Mouse (Mus musculus) thymus, adult 18-20 months (tissue): Measurements from ENCODE around the gene Cbln3.

Experiments used
- DNase-seq, 2 experiments: peaks; one replicate each; pipeline ENCODE4 v3.0.0; 2022; ENCODE audit warnings: mixed read lengths in 2 of 2

Cbln3 gene

DNA sequence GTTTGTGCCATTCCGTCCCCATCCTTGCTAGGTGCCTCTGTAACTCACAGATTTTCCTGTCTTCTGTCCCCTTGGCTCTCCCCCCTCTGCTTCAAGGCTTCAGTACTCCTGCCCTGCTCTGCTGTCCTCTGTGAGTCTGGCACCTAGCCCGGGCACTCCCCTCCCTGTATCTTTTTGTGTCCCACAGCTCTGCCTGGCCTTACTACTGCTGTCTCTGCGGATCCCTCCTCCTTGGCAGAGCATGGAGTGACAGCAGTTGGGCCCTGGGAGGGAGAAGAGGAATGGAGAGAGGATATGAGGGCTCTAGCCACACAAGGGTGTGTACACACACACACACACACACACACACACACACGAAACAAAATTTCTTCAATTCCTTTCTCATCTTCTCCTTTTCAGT is at the start of gene Cbln3:
TSS of gene Cbln3 (minus strand) at position 227 of the 400 bp plus-strand sequence.
- DNase-seq: no peak

DNA sequence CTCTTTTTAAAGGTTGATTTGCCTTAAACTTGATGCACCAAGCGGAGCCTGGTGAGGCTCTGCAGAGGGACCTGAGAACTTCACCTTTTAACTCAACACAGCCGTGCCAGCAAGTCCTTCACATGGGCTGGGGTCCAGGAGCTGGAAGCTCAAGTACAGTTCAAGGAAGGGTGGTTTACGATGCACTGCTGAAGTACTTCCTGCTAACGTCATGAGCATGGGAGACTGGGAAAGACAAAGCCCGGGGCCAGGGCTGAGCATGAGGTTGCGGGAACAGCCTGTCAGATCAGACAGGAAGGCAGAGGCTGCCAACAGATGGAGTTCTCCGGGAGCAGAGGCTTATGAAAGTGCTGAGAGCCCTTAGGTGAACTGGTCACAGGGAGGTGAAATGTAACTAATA is 49.4 kb upstream of the Cbln3 start:
- no peak for DNase-seq

DNA sequence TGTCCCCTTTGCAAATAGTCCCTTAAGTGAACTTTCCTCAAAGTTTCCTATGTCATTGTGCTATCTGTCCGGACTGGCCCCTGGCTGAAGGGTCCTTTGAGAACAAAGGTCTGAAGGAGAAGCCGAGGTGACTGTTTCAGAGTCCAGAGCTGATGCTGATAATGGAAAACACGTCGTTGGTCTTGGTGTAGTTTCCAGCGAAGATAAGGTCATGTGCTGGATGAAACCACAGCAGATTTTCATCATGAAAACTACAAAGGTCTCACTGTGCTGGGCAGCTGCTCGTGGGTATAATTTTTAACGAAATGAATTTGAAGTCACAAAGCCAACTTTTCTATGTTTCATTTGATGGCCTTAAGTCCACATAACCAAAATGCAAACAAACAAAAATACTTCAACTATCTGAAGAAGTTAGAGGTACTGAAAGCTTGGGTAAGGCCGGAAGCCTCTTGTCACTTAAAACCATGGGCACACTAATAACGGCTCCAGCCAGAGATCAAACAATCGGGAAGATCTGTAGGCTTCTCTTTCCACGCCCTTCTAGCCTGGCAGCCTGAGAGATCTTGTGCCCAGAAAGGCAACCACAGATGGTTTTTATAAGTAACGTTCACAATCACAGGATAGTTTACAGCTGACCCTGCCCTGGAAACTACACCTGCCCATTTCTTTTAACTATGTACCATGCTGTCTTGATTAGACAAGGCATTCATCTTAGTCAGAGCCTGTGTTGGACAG is 45.2 kb upstream of the Cbln3 start:
- DNase-seq: no peak

DNA sequence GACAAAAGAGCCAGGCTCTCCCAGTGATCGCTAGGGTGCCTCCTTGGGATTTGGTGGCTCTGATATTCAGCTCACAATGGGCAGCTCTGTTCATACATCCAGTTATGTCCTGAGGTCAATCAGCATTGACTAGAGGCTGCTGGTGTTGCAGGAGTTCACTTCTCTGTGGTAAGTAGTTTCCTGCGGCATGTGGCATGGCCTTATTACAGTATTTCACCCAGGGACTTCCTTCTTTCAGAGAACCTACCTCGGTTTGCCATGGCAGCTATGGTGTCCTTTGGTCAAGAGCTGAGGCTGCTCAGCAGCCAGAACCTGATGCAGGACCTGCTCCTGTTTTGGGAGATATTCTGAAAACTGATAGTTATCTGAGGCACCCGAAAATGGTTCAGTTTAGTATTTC is 42.7 kb upstream of the Cbln3 start:
- DNase-seq: no peak

DNA sequence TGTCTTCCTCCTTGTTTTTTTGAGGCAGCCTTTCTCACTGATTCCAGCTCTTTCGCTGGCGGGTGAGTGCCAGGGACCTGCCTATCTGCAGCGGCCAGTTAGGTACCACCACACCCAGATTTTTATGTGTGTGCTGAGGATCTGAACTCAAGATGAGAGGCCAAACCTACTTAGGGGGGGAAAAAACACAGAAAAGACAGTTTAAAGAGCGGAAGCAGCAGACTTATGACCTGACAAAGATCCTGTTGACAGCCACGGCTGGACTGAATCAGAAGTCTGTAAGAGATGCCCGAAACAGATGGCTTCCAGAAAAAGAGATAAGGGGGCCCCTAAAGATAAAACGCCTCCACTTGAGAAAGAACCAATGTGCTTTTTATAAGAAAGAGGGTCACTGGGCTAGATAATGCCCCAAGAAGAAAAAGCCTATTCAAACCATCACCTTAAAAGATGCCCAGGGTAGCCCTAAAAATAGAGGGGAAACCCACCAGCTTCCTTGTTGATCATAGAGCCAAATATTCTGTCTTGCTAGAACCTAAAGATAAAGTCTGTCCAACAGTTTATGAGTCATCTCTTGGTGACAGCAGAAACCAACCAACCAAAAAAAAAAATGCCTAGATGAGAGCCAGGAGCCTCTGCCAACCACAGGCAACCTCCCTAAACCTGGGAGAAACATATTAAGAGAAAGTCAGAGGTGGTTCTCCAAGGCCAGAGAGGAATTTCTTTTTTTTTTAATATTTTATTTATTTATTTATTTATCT is 38.5 kb upstream of the Cbln3 start:
- DNase-seq: no peak

DNA sequence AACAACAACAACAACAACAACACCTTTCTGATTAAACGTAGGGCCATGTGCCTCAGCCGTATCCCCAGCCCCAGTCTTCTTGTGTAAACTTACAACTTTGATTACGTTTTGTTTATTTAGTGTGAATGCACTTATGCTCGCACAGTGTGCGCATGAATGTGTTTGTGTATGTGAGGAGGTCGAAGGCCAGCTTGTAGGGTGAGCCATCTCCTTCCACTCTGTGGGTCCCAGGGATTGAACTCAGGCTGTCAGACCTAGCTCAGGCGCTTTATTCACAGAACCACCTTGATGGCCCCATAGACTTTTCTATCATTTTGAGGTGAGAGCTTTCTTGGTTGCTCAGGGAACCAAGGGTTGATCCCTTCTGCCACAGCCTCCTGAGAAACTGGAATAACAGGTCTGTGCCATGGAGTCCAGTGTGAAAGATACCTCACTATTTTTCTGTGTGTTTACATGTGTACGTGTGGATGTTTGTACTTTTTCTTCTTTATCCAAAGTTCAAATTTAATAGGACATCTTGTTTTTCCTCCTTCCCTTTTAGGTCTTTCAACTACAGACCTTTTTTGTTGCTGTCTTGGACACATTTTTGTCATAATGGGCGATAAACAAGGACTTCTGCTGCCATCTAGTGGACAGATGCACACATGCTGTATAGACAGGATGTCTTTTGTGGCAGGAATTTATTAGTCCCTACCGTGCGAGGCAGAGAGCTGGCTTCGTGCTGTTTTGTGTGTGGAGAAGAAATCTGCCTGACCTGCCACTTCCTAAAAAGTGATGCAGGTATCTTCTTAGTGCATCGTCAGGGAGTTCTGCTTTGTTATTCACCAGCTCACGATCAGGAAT is 34.3 kb upstream of the Cbln3 start:
- DNase-seq: peak; percentile 17 to 42

DNA sequence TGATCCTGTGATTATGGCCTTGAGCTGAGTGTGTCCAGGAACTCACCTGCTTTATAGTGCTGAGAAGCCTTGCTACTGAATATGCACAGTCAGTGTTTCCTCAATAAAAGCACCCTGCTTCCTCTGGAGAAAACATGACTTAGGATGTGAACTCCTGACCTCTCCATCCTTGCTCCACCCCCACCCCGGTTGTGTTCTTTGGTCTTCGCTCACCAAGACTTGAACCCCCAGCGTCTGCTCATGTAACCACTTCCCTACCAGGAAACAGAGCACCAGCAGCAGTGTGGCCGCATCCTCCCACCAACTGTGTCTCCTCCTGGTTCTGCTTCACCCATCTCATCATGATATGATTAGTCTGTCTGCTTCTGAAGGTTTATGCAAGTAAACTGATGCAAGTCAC is 29.2 kb upstream of the Cbln3 start:
- DNase-seq: no peak

DNA sequence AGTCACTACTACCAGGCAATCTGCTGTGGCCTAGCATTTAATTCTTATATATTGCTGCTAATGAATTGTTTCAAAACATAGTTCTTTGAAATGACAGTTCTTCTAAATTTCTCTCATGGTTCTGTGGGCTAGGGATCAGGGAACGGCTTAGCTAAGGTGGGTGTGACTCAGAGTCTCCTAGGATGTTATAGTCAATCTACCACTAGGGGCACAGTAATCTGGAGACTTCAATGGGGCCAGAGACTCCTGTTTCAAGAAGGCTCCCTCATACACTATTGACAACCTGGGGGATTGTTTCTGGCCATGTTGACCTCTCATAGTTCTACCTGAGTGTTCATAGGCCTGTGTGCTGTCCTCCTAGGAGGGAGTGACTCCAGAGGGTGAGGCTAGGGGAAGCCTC is 21.3 kb upstream of the Cbln3 start:
- DNase-seq: no peak

DNA sequence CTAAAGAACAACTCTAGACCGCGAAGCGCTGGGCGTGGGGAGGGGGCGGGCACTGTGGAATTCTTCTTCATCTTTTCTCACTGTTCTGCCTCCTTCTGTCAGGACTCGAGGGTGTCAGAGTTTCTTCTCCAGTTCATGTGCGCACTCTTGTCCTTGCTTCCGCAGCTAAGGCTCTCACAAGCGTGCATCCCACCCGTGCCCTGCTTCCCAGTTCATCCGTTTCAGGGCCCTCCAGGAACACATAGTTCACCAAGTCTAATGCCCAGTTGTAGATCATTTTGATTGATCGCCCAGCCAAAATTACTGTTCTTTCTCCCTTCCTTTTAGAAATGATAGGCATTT is 16.2 kb upstream of the Cbln3 start:
- no peak for DNase-seq

DNA sequence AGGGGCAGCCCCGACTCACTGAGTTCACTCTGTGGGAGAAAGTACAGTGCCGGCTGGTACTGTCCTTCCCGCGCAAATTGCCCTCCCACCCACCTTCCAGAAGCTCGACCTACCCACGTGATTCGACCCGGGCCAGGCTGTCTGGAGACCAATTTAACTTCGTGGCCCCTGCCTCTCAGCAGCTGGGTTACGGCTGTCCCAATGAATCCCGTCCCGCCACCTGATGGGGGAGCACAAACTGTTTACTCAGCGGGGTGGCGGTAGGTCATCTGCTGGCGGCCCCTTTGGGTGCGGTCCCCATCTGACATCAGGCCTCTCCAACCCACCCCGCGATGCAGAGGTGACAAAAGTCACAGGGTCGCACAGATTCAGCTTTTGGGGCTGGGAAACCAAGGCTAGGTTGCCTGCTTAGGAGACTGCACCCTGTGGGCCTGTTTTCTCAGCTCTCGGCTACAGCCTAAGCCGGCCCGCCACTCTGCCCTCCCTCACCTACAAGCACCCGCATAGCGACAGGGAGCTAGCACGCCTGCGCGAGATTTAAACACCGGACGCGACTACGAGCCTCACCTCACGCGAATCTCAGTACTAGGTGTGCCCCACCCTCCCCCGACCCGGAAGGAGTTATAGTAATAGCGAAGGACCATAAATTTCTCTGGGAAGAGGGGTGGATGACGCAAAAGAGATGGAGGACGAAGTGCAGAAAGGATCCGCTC is 15.7 kb upstream of the Cbln3 start, which contains the start of gene Sdr39u1:
TSS of gene Sdr39u1 (minus strand) at position 593 of the 713 bp plus-strand sequence.
- DNase-seq: peak; percentile 75 to 82

DNA sequence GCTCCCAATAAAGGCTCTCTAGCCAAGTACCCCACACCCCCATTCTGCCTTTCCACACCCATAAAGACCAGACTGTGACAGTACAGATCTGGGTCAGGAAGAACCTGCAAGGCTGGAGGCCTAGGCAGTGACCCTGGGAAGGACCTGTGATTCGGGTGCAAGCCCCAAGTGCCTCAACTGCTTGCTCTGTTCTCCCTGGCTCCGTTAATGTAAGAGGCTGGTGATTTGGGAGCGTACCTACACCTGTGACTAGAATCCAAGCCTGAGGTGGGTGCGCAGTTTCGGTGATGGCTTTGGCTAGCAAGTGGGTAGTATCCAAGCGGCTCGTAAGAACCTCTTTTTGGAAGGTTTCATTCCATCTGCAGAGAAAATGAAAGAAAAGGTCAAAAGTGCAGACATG is 14.8 kb upstream of the Cbln3 start:
- no peak for DNase-seq

DNA sequence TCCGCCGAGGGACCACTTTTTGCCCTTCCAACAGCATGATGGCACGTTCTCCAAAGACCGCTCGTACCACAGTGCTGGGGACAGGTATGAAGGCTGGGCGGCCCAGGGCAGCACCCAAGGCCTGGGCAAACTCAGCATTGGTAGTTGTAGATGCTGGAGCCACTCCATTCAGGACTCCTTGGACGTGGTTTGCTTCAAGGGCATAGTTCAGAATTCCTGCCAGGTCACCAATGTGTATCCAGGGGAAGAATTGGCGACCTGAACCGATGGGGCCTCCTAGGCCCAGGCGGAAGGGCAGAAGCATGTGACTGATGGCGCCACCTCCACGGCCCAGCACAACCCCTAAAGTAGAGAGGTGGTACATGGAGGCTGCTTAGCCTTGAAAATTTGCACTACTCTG is 13.5 kb upstream of the Cbln3 start:
- no peak for DNase-seq

DNA sequence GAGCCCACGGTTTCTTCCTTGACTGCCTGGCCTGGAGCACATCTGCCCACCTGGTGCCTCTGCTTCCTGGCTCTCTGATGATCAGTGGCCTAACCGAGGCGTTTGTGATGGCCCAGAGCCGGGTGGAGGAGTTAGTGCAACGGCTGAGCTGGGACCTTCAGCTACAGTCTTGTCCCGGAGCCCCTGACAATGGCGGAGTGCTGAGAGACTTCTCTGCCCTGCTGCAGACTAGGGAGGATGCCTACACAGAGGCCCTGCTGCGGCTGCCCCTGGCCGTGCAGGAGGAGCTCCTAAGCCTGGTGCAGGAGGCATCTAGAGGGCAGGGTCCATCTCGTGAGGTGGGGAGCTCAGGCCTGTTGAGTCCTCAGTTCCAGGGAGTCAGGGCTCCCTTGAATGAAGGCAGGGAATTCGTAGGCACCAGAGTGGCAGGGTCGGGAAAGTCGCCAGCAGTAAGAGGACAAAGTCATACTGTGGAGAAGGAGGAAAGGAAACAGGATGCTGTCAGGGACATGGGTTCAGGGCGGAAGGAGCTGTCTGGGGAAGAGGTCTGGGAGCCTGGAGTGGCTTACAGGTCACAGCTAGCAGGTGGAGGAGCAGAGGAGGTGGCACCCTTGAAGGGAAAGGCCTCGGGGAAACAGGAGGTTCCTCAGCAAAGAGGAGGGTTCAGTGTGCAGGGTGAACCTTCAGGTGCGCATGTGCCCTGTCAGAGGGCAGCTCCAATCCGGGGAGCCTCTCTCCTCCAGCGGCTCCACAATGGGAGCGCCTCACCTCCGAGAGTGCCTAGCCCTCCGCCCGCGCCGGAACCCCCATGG is 2.6 kb upstream of the Cbln3 start:
- no peak for DNase-seq

DNA sequence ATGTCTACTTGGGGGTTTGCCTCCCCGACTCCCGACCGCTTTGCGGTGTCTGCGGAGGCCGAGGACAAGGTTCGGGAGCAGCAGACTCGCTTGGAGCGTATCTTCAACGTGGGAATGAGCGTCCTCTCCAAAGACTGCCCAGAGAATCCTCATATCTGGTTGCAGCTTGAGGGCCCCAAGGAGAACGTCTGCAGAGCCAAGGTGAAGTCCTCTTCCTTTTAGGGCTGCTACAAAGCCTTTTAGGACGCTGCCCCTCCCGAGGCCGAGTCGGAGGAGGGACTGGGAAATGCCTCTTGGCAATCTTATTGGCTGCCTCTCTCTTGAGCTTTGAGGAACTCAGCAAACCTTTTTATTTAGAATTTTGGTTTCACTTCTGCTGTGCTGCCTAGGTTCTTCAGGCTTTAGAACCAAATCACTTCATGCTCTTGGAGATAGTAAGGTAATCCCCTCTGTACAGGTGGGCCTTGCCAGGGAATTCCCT is 1.6 kb upstream of the Cbln3 start:
- peak; percentile 52 to 58 for DNase-seq

DNA sequence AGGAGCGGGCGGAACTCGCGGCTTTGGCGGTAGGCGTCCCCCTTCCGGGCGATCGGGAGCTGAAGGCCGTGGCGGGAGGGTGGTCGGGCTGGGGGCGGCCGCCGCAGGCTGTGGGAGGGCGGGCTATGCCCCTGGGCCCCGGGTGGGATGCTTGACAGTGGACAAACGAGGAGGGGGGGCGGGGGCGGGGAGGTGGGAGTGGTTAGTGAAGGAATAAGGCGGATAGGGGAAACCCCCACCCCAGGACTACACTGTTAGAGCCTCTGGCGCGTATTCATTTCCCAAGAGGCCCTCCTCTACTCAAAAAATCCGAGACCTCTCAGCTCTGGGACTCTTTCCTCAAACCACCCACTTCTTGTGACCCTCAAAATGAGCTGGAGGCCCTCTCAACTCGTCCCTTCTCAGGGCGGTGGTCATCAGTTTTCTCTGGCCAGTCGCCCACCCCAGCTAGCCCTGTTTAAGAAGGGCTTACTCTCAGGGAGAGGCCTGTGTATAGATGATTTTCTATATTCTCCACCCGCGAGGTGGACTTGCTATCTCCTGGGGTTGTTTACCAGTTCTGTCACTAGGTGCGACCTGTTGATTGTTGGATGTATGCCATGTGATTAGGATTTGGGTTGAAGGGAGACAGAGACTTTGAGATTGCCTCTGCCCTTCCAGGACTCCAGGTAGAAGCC is 1.1 kb upstream of the Cbln3 start:
- DNase-seq: no peak

DNA sequence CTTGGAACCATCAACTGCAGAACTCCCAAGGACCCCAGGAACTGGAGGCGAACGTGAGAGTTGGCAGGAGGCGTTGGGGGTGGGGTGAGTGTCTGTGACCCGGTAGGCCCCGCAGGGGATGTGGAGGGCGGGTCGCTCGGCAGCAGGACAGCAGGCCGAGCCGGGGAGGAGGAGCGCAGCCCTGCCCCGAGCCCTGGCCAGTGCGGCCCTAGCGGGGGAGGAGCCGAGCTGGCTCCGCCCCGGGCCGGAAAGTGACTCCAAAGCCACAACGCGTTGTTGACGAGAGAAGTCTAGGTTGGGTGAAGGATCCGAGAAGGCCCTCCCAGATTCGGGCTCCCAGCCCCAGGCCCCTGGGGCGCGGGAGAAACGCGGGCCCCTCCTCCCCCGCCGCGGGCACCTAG is 521 bp upstream of the Cbln3 start, which contains the start of gene Khnyn:
TSS of gene Khnyn (plus strand) at position 235 of the 401 bp plus-strand sequence.
- DNase-seq: peak; percentile 72 to 75

DNA sequence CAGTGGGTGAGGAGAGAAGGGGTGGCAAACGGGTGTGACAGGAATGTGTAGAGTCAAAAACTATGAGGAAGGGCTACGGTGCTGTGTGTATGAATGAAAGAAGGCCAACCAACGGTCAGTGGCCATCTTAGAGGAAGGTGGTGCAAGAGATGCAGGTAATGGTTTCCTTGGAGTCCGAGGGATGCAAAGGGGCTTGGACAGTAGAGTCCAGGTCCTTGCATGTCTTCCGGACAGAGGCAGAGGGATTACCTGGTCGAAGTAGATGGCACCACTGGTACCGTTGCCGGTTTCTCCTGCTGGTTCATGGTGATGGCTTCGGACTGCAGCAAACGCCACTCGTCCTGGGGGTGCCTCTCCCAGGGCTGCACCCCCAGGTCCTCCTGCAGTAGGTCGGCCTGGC is 529 bp downstream of the Cbln3 start:
- no peak for DNase-seq

DNA sequence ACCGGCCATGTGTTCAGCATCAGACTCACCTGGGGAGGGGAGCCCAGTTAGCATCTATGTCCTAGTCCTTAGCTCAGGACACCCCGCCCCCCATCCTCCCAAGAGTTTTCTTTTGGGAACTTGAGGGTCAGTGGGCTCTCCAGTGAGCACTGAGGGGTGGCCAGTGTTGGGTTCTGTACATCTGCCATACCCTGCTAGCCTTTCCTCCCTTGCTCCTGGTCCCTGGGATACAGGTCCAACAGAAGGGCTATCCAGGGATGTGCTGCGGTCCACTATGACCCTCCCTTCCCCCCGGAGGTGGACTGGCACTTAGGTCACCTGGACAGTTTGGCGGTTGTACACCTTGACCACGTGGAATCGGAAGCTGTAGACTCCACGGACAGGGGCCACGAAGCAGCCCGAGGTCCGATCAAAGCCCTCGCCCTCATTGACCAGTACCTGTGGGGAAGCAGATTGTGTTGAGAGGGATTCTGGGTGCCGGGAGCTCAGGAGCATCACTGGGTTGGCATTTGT is 987 bp downstream of the Cbln3 start:
- no peak for DNase-seq

DNA sequence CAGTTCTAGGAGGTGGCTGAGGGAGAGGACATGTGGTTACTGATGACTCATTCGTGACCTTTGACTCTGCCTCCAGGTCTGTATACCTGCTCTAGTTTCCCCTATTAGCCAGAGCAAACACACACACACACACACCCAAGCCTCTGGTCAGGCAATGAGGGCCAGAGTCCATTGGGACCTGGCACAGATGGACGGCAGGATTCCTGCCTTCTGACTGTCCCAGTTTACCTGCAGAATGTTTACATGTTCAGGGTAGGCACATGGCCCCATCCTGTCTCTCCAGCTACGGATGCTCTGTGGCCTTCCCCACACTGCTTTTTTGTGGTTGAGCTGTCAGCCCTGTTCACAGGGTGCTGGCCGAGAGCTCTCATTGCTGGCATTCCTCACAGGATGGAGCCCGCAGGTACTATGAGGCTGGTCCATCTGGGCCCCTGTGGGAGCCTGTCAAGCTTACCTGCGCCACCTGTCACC is 2.0 kb downstream of the Cbln3 start:
- no peak for DNase-seq

DNA sequence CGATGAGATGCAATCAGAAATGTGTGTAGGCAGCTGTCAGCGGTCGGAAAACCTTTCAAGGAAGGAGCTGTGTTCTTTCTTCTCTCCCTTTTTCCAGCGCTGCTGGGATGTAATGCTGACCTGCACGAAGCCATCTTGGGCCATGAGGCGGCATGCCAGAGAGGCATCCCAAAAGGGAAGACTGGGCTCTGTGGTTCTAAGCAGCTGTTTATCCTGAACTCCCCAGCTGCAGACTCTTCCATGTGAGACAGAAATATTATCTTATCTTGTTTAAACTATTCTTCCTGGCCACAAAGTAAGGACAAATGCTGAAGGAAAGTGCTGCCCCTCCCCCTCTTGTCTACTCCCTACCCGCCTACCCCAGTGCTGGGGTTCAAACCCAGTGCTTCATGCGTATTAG is 3.2 kb downstream of the Cbln3 start:
- no peak for DNase-seq

DNA sequence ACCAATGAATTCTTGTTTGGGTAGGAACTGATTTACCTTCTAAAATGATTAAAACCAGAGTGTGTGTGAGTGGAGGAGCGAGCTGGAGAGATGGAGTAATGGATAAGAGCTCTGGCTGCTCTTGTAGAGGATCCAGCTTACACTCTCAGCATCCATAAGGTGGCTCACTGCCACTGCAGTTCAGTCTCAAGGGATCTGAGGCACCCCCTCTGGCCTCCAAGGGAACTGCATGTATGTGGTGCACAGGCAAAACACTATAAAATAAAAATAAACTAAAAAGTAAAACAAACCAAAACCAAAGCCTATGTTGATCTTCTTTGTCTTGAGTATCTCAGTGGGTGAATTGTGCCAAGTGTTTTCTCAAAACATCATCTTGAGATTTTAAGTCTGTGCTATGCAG is 4.6 kb downstream of the Cbln3 start:
- DNase-seq: no peak
